Mouse (Mus musculus): ENCODE data around the gene Irf2bpl.

- TF ChIP-seq TCF12 (IDR thresholded peaks at IDR 0.05; ENCODE audit: insufficient read depth, poor library complexity, severe bottlenecking) = no peak
- no peak for TF ChIP-seq MYOG (IDR thresholded peaks at IDR 0.05; ENCODE audit: control insufficient read depth in 1 of 3, insufficient read depth in 1 of 3, insufficient read length in 2 of 3, low read depth in 2 of 3)
- TF ChIP-seq POLR2A (IDR thresholded peaks at IDR 0.05; ENCODE audit: insufficient read length, low read depth) = no peak
- TF ChIP-seq USF1 (IDR thresholded peaks at IDR 0.05; ENCODE audit: low read depth) = no peak
- TF ChIP-seq MAX (IDR thresholded peaks at IDR 0.05; ENCODE audit: low read depth) = no peak
Measured at GRCm38 (mm10) chr12:86855670-86856069, 28.9 kb downstream of the Irf2bpl start.

All from myocyte (in vitro differentiated cells).